Mouse (Mus musculus): ENCODE measurements around the gene Nucb1. TPM values are rescaled to one million over a fixed set of nuclear protein-coding genes. Genes with fewer than 3 reads are reported as not detected.
A peak's percentile ranks its signal among the peaks of the same experiment; 100 is the strongest.

The Nucb1 gene
- polyA plus RNA-seq, 1 experiment from 2014 or later: 115 TPM

- no peak for ATAC-seq (ENCODE audit: low read depth)
- Histone ChIP-seq H3K27me3 (ENCODE audit: control insufficient read depth, insufficient read depth, low read length) (no peaks in the 10 kb centered on the region), H3K27ac (ENCODE audit: low read depth, low read length) (no peak overlapping the region), H3K36me3 (ENCODE audit: control insufficient read depth, insufficient read depth, low read length) (0 out of 2 replicates have a peak, but pooled peaks cover 2% of the 10 kb centered on the region), H3K9me3 (ENCODE audit: control insufficient read depth, low read length) (no peaks in the 10 kb centered on the region), H3K4me1 (ENCODE audit: control insufficient read depth, insufficient read depth, low read length) (peaks cover 10% of the 10 kb centered on the region), H3K4me3 (ENCODE audit: low read depth, low read length) (no peak overlapping the region), H3K9ac (replicated peaks; ENCODE audit: low read depth, low read length) (no peak overlapping the region), H3K4me2 (ENCODE audit: low read depth, low read length) (no peak overlapping the region)
- 91% methylated on average over 6 of the region's 6 CpGs for WGBS
Observed at GRCm38 (mm10) chr7:45507583-45507982, 2.6 kb downstream of the Nucb1 start.

- 99% methylated on average over 6 of the region's 6 CpGs for WGBS
- no peak overlapping the region for H3K9ac ChIP-seq (replicated peaks; ENCODE audit: low read depth, low read length)
- no peaks in the 10 kb centered on the region for H3K9me3 ChIP-seq (ENCODE audit: control insufficient read depth, low read length)
- H3K36me3 ChIP-seq (ENCODE audit: control insufficient read depth, insufficient read depth, low read length): peaks cover 51% of the 10 kb centered on the region
- H3K27ac ChIP-seq (ENCODE audit: low read depth, low read length): no peak overlapping the region
- no peak overlapping the region for H3K4me3 ChIP-seq (ENCODE audit: low read depth, low read length)
- no peaks in the 10 kb centered on the region for H3K4me1 ChIP-seq (ENCODE audit: control insufficient read depth, insufficient read depth, low read length)
- no peak for ATAC-seq (ENCODE audit: low read depth)
- no peaks in the 10 kb centered on the region for H3K27me3 ChIP-seq (ENCODE audit: control insufficient read depth, insufficient read depth, low read length)
- no peak overlapping the region for H3K4me2 ChIP-seq (ENCODE audit: low read depth, low read length)
Observed at GRCm38 (mm10) chr7:45498427-45498826, 11.8 kb downstream of the Nucb1 start.

GRCm38 (mm10) chr7:45494548-45494947 lies 15.7 kb downstream of the Nucb1 start:
- ATAC-seq (ENCODE audit: low read depth): no peak
- Histone ChIP-seq H3K9me3 (ENCODE audit: control insufficient read depth, low read length) (no peaks in the 10 kb centered on the region), H3K9ac (replicated peaks; ENCODE audit: low read depth, low read length) (no peak overlapping the region), H3K27me3 (ENCODE audit: control insufficient read depth, insufficient read depth, low read length) (no peaks in the 10 kb centered on the region), H3K4me2 (ENCODE audit: low read depth, low read length) (no peak overlapping the region), H3K27ac (ENCODE audit: low read depth, low read length) (no peak overlapping the region), H3K36me3 (ENCODE audit: control insufficient read depth, insufficient read depth, low read length) (peaks cover 55% of the 10 kb centered on the region), H3K4me3 (ENCODE audit: low read depth, low read length) (no peak overlapping the region), H3K4me1 (ENCODE audit: control insufficient read depth, insufficient read depth, low read length) (peaks cover 4% of the 10 kb centered on the region; the same call in 1 of the 2 replicates)
- WGBS: 86% methylated on average over 9 of the region's 9 CpGs

- ATAC-seq (ENCODE audit: low read depth): no peak
- Histone ChIP-seq H3K4me1 (ENCODE audit: control insufficient read depth, insufficient read depth, low read length) (peaks cover 4% of the 10 kb centered on the region; the same call in 1 of the 2 replicates), H3K27ac (ENCODE audit: low read depth, low read length) (no peak overlapping the region), H3K4me2 (ENCODE audit: low read depth, low read length) (no peak overlapping the region), H3K9ac (replicated peaks; ENCODE audit: low read depth, low read length) (no peak overlapping the region), H3K9me3 (ENCODE audit: control insufficient read depth, low read length) (no peaks in the 10 kb centered on the region), H3K4me3 (ENCODE audit: low read depth, low read length) (no peak overlapping the region), H3K36me3 (ENCODE audit: control insufficient read depth, insufficient read depth, low read length) (peaks cover 41% of the 10 kb centered on the region), H3K27me3 (ENCODE audit: control insufficient read depth, insufficient read depth, low read length) (no peaks in the 10 kb centered on the region)
- 94% methylated on average over 5 of the region's 5 CpGs for WGBS
Observed at GRCm38 (mm10) chr7:45492951-45493350, 17.3 kb downstream of the Nucb1 start.

DNA sequence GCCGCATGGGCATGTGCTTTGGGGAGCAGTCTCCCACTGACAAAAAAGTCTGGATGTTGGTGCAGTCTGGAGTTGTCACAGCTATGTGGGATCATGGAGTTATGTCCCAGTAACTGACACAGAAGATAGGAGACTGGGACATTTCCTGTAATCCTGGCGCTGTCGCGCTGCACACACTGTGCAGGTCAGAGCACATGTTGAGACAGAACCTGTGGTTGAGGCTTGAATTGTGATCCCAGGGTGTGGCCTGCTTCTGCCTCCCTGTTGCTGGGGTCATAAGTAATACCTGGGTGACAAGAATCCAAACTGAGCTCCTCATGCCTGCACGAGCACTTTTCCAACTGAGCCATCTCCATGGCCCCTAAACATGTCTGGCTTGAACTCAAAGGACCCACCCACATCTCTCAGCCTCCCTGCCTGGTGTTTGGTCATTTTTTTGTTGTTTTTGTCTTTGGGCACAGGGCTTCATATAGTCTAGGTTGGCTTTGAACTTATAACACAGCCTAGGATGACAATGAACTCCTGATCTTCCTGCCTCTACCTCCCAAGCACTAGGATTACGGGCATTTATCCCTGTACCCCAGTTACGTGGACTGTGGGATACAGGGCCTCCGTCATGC lies 17.9 kb downstream of the Nucb1 start:
- no peak for ATAC-seq (ENCODE audit: low read depth)
- 96% methylated on average over 8 of the region's 8 CpGs for WGBS

DNA sequence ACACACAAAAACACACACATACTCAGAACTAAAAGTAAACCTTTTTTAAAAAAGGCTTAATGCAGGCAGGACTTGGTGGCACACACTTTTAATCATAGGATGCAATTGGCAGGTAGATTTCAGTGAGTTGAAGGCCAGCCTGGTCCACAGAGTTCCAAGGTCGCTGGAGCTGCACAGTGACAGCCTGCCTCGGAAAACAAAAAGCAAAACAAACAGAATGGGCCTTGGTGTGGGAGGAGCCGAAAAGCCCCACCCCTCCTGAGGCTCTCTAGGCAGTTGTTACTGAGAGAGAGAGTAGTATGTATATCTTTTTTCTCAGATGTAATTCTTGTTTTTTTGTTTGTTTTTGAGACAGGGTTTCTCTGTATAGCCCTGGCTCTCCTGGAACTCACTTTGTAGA lies 18.9 kb downstream of the Nucb1 start:
- H3K27me3 ChIP-seq (ENCODE audit: control insufficient read depth, insufficient read depth, low read length): no peaks in the 10 kb centered on the region
- H3K4me1 ChIP-seq (ENCODE audit: control insufficient read depth, insufficient read depth, low read length): peaks cover 4% of the 10 kb centered on the region; the same call in 1 of the 2 replicates
- H3K4me3 ChIP-seq (ENCODE audit: low read depth, low read length): no peak overlapping the region
- peaks cover 30% of the 10 kb centered on the region for H3K36me3 ChIP-seq (ENCODE audit: control insufficient read depth, insufficient read depth, low read length)
- H3K4me2 ChIP-seq (ENCODE audit: low read depth, low read length): no peak overlapping the region
- H3K9ac ChIP-seq (replicated peaks; ENCODE audit: low read depth, low read length): no peak overlapping the region; the same call in 1 of the 2 replicates
- no peak for ATAC-seq (ENCODE audit: low read depth)
- no peaks in the 10 kb centered on the region for H3K9me3 ChIP-seq (ENCODE audit: control insufficient read depth, low read length)
- WGBS: 11% methylated on average over 3 of the region's 3 CpGs
- no peak overlapping the region for H3K27ac ChIP-seq (ENCODE audit: low read depth, low read length)

More for the DNA sequence above, 17.9 kb downstream of the Nucb1 start:
- Histone ChIP-seq H3K9ac (replicated peaks; ENCODE audit: low read depth, low read length) (no peak overlapping the region), H3K27me3 (ENCODE audit: control insufficient read depth, insufficient read depth, low read length) (no peaks in the 10 kb centered on the region), H3K4me3 (ENCODE audit: low read depth, low read length) (no peak overlapping the region), H3K27ac (ENCODE audit: low read depth, low read length) (no peak overlapping the region), H3K4me1 (ENCODE audit: control insufficient read depth, insufficient read depth, low read length) (peaks cover 4% of the 10 kb centered on the region; the same call in 1 of the 2 replicates), H3K36me3 (ENCODE audit: control insufficient read depth, insufficient read depth, low read length) (peaks cover 36% of the 10 kb centered on the region), H3K9me3 (ENCODE audit: control insufficient read depth, low read length) (no peaks in the 10 kb centered on the region), H3K4me2 (ENCODE audit: low read depth, low read length) (no peak overlapping the region)

DNA sequence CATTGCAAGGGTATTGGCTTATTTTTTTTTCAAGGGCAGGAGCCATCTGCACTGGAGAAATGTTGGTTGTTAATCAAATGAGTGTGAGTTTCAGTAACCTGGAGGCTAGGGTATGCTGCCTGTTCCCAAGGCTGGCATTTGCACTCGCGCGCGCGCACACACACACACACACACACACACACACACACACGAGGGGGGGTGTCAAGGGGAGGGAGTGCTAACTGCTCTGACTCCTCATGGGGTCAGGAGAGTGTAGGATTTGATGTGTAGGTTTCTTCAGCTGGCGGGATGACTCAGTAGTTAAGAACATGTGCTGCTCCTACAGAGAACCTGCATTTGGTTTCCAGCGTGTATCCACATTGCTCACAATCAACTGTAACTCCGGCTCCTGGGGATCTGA lies 19.4 kb downstream of the Nucb1 start:
- peaks cover 26% of the 10 kb centered on the region for H3K36me3 ChIP-seq (ENCODE audit: control insufficient read depth, insufficient read depth, low read length)
- no peak overlapping the region for H3K9ac ChIP-seq (replicated peaks; ENCODE audit: low read depth, low read length)
- H3K27me3 ChIP-seq (ENCODE audit: control insufficient read depth, insufficient read depth, low read length): no peaks in the 10 kb centered on the region
- H3K4me2 ChIP-seq (ENCODE audit: low read depth, low read length): no peak overlapping the region
- peaks cover 4% of the 10 kb centered on the region; the same call in 1 of the 2 replicates for H3K4me1 ChIP-seq (ENCODE audit: control insufficient read depth, insufficient read depth, low read length)
- WGBS: 21% methylated on average over 9 of the region's 9 CpGs
- no peaks in the 10 kb centered on the region for H3K9me3 ChIP-seq (ENCODE audit: control insufficient read depth, low read length)
- no peak overlapping the region for H3K4me3 ChIP-seq (ENCODE audit: low read depth, low read length)
- H3K27ac ChIP-seq (ENCODE audit: low read depth, low read length): no peak overlapping the region
- peak; percentile 28; the same call in 1 of the 2 replicates for ATAC-seq (ENCODE audit: low read depth)

- no peak overlapping the region for H3K9ac ChIP-seq (replicated peaks; ENCODE audit: low read depth, low read length)
- H3K4me2 ChIP-seq (ENCODE audit: low read depth, low read length): no peak overlapping the region
- WGBS: 59% methylated on average over 7 of the region's 7 CpGs
- H3K27me3 ChIP-seq (ENCODE audit: control insufficient read depth, insufficient read depth, low read length): no peaks in the 10 kb centered on the region
- peaks cover 4% of the 10 kb centered on the region; the same call in 1 of the 2 replicates for H3K4me1 ChIP-seq (ENCODE audit: control insufficient read depth, insufficient read depth, low read length)
- no peak overlapping the region for H3K27ac ChIP-seq (ENCODE audit: low read depth, low read length)
- no peaks in the 10 kb centered on the region for H3K9me3 ChIP-seq (ENCODE audit: control insufficient read depth, low read length)
- no peak overlapping the region for H3K4me3 ChIP-seq (ENCODE audit: low read depth, low read length)
- ATAC-seq (ENCODE audit: low read depth): no peak
- peaks cover 18% of the 10 kb centered on the region for H3K36me3 ChIP-seq (ENCODE audit: control insufficient read depth, insufficient read depth, low read length)
Observed at GRCm38 (mm10) chr7:45489578-45489977, 20.6 kb downstream of the Nucb1 start.

- peak within 1 kb of the TSS; percentile 44 for H3K9ac ChIP-seq (replicated peaks; ENCODE audit: low read depth, low read length)
- H3K36me3 ChIP-seq (ENCODE audit: control insufficient read depth, insufficient read depth, low read length): 0 out of 2 replicates have a peak, but pooled peaks cover 9% of the 10 kb centered on the region
- peak; percentile 50 for ATAC-seq (ENCODE audit: low read depth)
- no peaks in the 10 kb centered on the region for H3K27me3 ChIP-seq (ENCODE audit: control insufficient read depth, insufficient read depth, low read length)
- H3K4me3 ChIP-seq (ENCODE audit: low read depth, low read length): peak within 1 kb of the TSS; percentile 31
- H3K4me1 ChIP-seq (ENCODE audit: control insufficient read depth, insufficient read depth, low read length): peaks cover 4% of the 10 kb centered on the region; the same call in 1 of the 2 replicates
- H3K27ac ChIP-seq (ENCODE audit: low read depth, low read length): peak within 1 kb of the TSS; percentile 74
- 9% methylated on average over 38 of the region's 38 CpGs for WGBS
- H3K9me3 ChIP-seq (ENCODE audit: control insufficient read depth, low read length): no peaks in the 10 kb centered on the region
- peak within 1 kb of the TSS; percentile 53 for H3K4me2 ChIP-seq (ENCODE audit: low read depth, low read length)
Observed at GRCm38 (mm10) chr7:45488293-45489204, 21.7 kb downstream of the Nucb1 start, which contains the start of gene Dhdh. Gene Dhdh (minus strand): TSS chr7:45488805.
